Mouse (Mus musculus) bone marrow, adult 2 months (tissue): ENCODE data around the gene Gm26620.

Source experiments
- CTCF ChIP-seq: fragments of 200-500 bp; IDR thresholded peaks from 2 replicates; pipeline ENCODE4 v1.5.1; 2011; ENCODE audit warnings: low read length, control low read depth; ENCODE audit not compliant: control insufficient read depth, insufficient read depth
- POLR2A ChIP-seq: fragments of 200-500 bp; IDR thresholded peaks from 2 replicates; pipeline ENCODE4 v1.6.1; 2011; ENCODE audit warnings: low read depth, mild to moderate bottlenecking, control low read depth, low read length, borderline replicate concordance; ENCODE audit not compliant: control insufficient read depth

DNA sequence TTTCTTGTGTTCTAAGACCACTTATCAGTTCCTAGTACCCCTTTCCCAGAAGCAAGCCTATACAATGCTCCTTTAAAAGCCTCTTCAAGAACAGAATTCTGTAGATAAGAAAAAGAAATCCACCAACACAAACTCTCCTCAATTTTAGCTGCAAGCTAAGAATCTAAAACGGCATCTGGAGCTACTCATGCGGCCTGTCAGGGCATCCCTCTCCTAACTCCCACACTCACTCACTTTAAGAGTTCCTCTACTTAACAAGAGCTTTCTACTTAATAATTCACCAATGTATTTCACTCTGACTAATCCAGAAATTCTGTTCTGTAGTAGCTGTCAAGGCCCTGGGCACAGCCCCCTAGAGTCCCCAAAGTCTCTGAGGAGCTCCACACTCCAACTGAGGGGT is 6.8 kb downstream of the Gm26620 start:
- TF ChIP-seq POLR2A (no peak), CTCF (no peak)
